In the genomic region with DNA sequence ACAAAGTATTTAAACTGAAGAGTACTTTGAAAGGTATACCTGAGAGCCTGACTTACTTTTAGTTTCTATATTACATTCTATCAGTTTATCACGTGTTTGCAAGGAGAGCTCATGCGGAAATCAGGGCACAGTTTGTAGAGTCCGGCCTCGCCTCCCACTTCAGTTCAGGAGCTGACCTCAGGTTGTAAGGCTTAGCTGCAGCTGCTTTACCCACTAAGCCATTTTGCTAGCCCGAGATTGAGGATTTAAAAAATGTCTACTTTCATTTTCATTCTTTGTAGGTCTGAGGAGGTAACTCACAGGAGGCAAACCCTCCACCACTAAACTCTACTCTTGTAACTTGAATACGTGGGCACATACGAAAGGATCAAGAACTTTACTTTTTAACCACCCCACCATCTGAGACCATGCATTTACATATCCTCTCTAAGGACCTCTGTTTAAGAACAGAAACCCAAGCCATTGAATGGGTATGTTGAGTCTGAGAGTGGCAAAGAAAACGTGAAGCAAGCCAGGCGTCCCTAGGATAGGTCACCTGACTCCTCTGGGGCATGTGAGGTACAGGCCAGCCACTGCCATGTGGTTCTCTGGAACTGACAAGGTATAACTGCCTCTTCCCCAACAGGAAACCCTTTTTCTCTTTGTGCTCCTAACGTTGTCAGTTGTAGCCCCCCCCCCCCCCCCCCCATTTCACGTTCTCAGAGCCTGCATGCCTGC, we compare ENCODE assay signal across 19 mouse cellular contexts. TPM values are rescaled to one million over a fixed set of nuclear protein-coding genes. Genes with fewer than 3 reads are reported as not detected.
DNase-seq lines count a peak whose midpoint lies in the region; ATAC-seq and TF ChIP-seq lines count a peak whose summit lies in the region.
"Had no signal": no experiment of that assay in that cellular context is flagged by ENCODE, and none has a peak within 500 bp of the region (broad histone marks: within the 10 kb centered on the region; RNA-seq: fewer than 3 reads in every experiment).

No protein-coding gene starts in this region.

- H3K9ac ChIP-seq in stomach, embryonic 16.5 days (ENCODE audit: low read length): no peak overlapping the region
- no peak overlapping the region for H3K9ac ChIP-seq in forebrain, embryonic 13.5 days
- H3K9ac ChIP-seq: heart, embryonic 13.5 days; kidney, embryonic 15.5 days; lung, embryonic 15.5 days; neural tube, embryonic 12.5 days had no signal

- H3K27ac ChIP-seq in thymus, adult 2 months (ENCODE audit: control insufficient read depth, insufficient read depth, low read length): peak overlapping the region; percentile 69
- no peak overlapping the region for H3K27ac ChIP-seq in embryonic facial prominence, embryonic 10.5 days (replicated peaks)
- H3K27ac ChIP-seq in stomach, embryonic 16.5 days (ENCODE audit: low read length): no peak overlapping the region; the same call in 1 of the 2 replicates
- H3K27ac ChIP-seq in forebrain, embryonic 13.5 days: no peak overlapping the region
- H3K27ac ChIP-seq: heart, embryonic 13.5 days; kidney, embryonic 15.5 days; lung, embryonic 15.5 days; neural tube, embryonic 12.5 days had no signal

- DNase-seq in heart, adult 11 months: peak; percentile 14
- DNase-seq in heart, adult 18-20 months: no peak
- DNase-seq in thymus, adult 2 months: no peak
- DNase-seq in thymus, postnatal 10 days (ENCODE audit: low spot score in 2 of 2): no peak
- peak; percentile 5 for DNase-seq in embryonic facial prominence, embryonic 10.5 days (ENCODE audit: low spot score)
- DNase-seq in adrenal gland, postnatal 36 days: no peak
- DNase-seq: cerebellum, adult 9-11 months; embryo, embryonic 11 days; layer of hippocampus, postnatal 36 days; right cerebral cortex, postnatal 14 days had no signal

- peak overlapping the region; percentile 35; the same call in 1 of the 2 replicates for H3K4me2 ChIP-seq in stomach, embryonic 16.5 days (ENCODE audit: low read depth, low read length)
- no peak overlapping the region for H3K4me2 ChIP-seq in forebrain, embryonic 13.5 days
- H3K4me2 ChIP-seq: heart, embryonic 13.5 days; kidney, embryonic 15.5 days; liver, embryonic 11.5 days; lung, embryonic 15.5 days; neural tube, embryonic 12.5 days had no signal

- no peak for TF ChIP-seq CTCF in thymus, adult 2 months (IDR thresholded peaks at IDR 0.05; ENCODE audit: borderline replicate concordance, control insufficient read depth, extremely low read depth, insufficient read depth, low read length, poor library complexity)

- no peak for ATAC-seq in stomach, embryonic 16.5 days (ENCODE audit: insufficient read depth, low FRiP score)
- ATAC-seq in forebrain, embryonic 13.5 days: no peak
- ATAC-seq: Patski had no signal

- TF ChIP-seq POLR2A in thymus, adult 2 months (IDR thresholded peaks at IDR 0.05; ENCODE audit: control insufficient read depth, extremely low read depth, insufficient read depth, low read length, poor library complexity): no peak

- H3K27me3 ChIP-seq in thymus, adult 2 months (ENCODE audit: control insufficient read depth, insufficient read depth, low read length): no peaks in the 10 kb centered on the region
- no peaks in the 10 kb centered on the region for H3K27me3 ChIP-seq in embryonic facial prominence, embryonic 10.5 days (replicated peaks; ENCODE audit: low read depth, poor library complexity, severe bottlenecking)
- H3K27me3 ChIP-seq in stomach, embryonic 16.5 days (ENCODE audit: control insufficient read depth, insufficient read depth, low read length): no peaks in the 10 kb centered on the region
- no peaks in the 10 kb centered on the region for H3K27me3 ChIP-seq in forebrain, embryonic 13.5 days
- H3K27me3 ChIP-seq: heart, embryonic 13.5 days; kidney, embryonic 15.5 days; lung, embryonic 15.5 days; neural tube, embryonic 12.5 days; Patski had no signal

- H3K36me3 ChIP-seq in thymus, adult 2 months (ENCODE audit: control insufficient read depth, insufficient read depth, low read length): no peaks in the 10 kb centered on the region
- peaks cover 64% of the 10 kb centered on the region for H3K36me3 ChIP-seq in embryonic facial prominence, embryonic 10.5 days (replicated peaks)
- 0 out of 2 replicates have a peak, but pooled peaks cover 5% of the 10 kb centered on the region for H3K36me3 ChIP-seq in stomach, embryonic 16.5 days (ENCODE audit: control insufficient read depth, insufficient read depth, low read length)
- peaks cover 47% of the 10 kb centered on the region for H3K36me3 ChIP-seq in forebrain, embryonic 13.5 days (ENCODE audit: poor library complexity, severe bottlenecking)

- 29% methylated on average over 11 of the region's 11 CpGs for WGBS in thymus, adult 2 months
- WGBS in embryonic facial prominence, embryonic 10.5 days: 84% methylated on average over 11 of the region's 11 CpGs
- WGBS in stomach, embryonic 16.5 days: 62% methylated on average over 11 of the region's 11 CpGs
- 89% methylated on average over 10 of the region's 11 CpGs for WGBS in forebrain, embryonic 13.5 days

- H3K4me1 ChIP-seq in thymus, adult 2 months (replicated peaks; ENCODE audit: control insufficient read depth, insufficient read depth, low read length): peaks cover 30% of the 10 kb centered on the region
- peaks cover 55% of the 10 kb centered on the region for H3K4me1 ChIP-seq in embryonic facial prominence, embryonic 10.5 days
- peaks cover 73% of the 10 kb centered on the region for H3K4me1 ChIP-seq in stomach, embryonic 16.5 days (ENCODE audit: control insufficient read depth, insufficient read depth, low read length)
- peaks cover 46% of the 10 kb centered on the region for H3K4me1 ChIP-seq in forebrain, embryonic 13.5 days
- H3K4me1 ChIP-seq: megakaryocyte, embryonic 14.5 days had no signal

- no peak overlapping the region for H3K4me3 ChIP-seq in thymus, adult 2 months (ENCODE audit: control insufficient read depth, insufficient read depth, low read length)
- H3K4me3 ChIP-seq in embryonic facial prominence, embryonic 10.5 days: no peak overlapping the region
- H3K4me3 ChIP-seq in stomach, embryonic 16.5 days (replicated peaks; ENCODE audit: low read length): no peak overlapping the region
- H3K4me3 ChIP-seq in forebrain, embryonic 13.5 days: no peak overlapping the region
- H3K4me3 ChIP-seq: heart, embryonic 13.5 days; kidney, embryonic 15.5 days; lung, embryonic 15.5 days; megakaryocyte, embryonic 14.5 days; neural tube, embryonic 12.5 days had no signal

- no peaks in the 10 kb centered on the region for H3K9me3 ChIP-seq in embryonic facial prominence, embryonic 10.5 days
- no peaks in the 10 kb centered on the region for H3K9me3 ChIP-seq in stomach, embryonic 16.5 days (replicated peaks; ENCODE audit: control insufficient read depth, low read length)
- H3K9me3 ChIP-seq in forebrain, embryonic 13.5 days (replicated peaks): no peaks in the 10 kb centered on the region
- H3K9me3 ChIP-seq: heart, embryonic 13.5 days; kidney, embryonic 15.5 days; lung, embryonic 15.5 days; megakaryocyte, embryonic 14.5 days; neural tube, embryonic 12.5 days had no signal

RNA-seq across cellular contexts. Expression of gene Rgmb, which starts 14.3 kb away (rescaled TPM):
- 10 to 100 TPM; 21.3 to 26.4 TPM for total RNA-seq in heart, adult 18-20 months (2021)
- 16.5 and 23.3 TPM in 2 replicates for polyA plus RNA-seq in thymus, adult 2 months (2012; rRNA removed)
- 17.3 and 18.1 TPM in 2 replicates for polyA plus RNA-seq in embryonic facial prominence, embryonic 10.5 days (2016; fragmentation: Nextera tagmentation; extraction: Ambion mirVana)
- polyA plus RNA-seq in stomach, embryonic 16.5 days (2015; fragmentation: Nextera tagmentation; extraction: Ambion mirVana): 30.3 and 36.6 TPM in 2 replicates
- total RNA-seq in adrenal gland, postnatal 36 days (2021): 10 to 100 TPM; 16.0 to 19.3 TPM
- 39.2 and 44.4 TPM in 2 replicates for polyA plus RNA-seq in forebrain, embryonic 13.5 days (2015; fragmentation: Nextera tagmentation; extraction: Ambion mirVana)

Comparison
In these comparisons a context has a peak if more than half of its experiments do, and no peak if none do; other contexts are left out.
1. DNase-seq: peak in heart, adult 11 months (single experiment) and embryonic facial prominence, embryonic 10.5 days (single experiment); none in heart, adult 18-20 months (0 of 2), thymus, adult 2 months (single experiment), thymus, postnatal 10 days (0 of 2) and adrenal gland, postnatal 36 days (0 of 2).